Mouse (Mus musculus) neural tube, embryonic 12.5 days (tissue): ENCODE measurements around the gene Adig. TPM values are rescaled to one million over a fixed set of nuclear protein-coding genes. Genes with fewer than 3 reads are reported as not detected.

Source experiments
- ATAC-seq: fragments of 200-750 bp; cut with Nextera tagmentation; 2 replicates; pipeline ENCODE4 v1.8.0; 2017; ENCODE audit warnings: low read depth, mild to moderate bottlenecking, moderate TSS enrichment, moderate library complexity; ENCODE audit not compliant: low FRiP score
- H3K27ac ChIP-seq: fragments of 300-500 bp; sonication (generic); 2 replicates; pipeline ENCODE4 v1.5.1; 2016
- H3K27me3 ChIP-seq: fragments of 300-500 bp; sonication (generic); replicated peaks from 2 replicates; pipeline ENCODE4 v1.6.1; 2016; ENCODE audit warnings: mild to moderate bottlenecking
- H3K36me3 ChIP-seq: fragments of 300-500 bp; sonication (generic); 2 replicates; pipeline ENCODE4 v1.6.1; 2016; ENCODE audit warnings: mild to moderate bottlenecking
- H3K4me1 ChIP-seq: fragments of 300-500 bp; sonication (generic); 2 replicates; pipeline ENCODE4 v1.6.1; 2016
- H3K4me2 ChIP-seq: fragments of 300-500 bp; sonication (generic); replicated peaks from 2 replicates; pipeline ENCODE4 v1.6.1; 2016; ENCODE audit warnings: mild to moderate bottlenecking
- H3K4me3 ChIP-seq: fragments of 300-500 bp; sonication (generic); 2 replicates; pipeline ENCODE4 v1.5.1; 2016
- H3K9ac ChIP-seq: fragments of 300-500 bp; sonication (generic); 2 replicates; pipeline ENCODE4 v1.6.1; 2016; ENCODE audit warnings: mild to moderate bottlenecking
- H3K9me3 ChIP-seq: fragments of 300-500 bp; sonication (generic); 2 replicates; pipeline ENCODE4 v1.6.1; 2016; ENCODE audit warnings: mild to moderate bottlenecking
- WGBS: fragments of 180-500 bp; shearing (Covaris S2); methylation state at CpG from one replicate; pipeline ENCODE4 v1.1.7; 2016; 5-methylcytosine and 5-hydroxymethylcytosine counted together
- polyA plus RNA-seq: library from polyadenylated mRNA; unstranded; fragments of >200 nt; fragmentation: Nextera tagmentation; extraction: Ambion mirVana; gene quantifications from 2 replicates; pipeline ENCODE4 v1.2.1, GENCODE M21; 2016

Gene Adig
- polyA plus RNA-seq, 1 experiment from 2014 or later, result not detected

- peak; percentile 65 for ATAC-seq
- Histone ChIP-seq H3K36me3 (no peaks in the 10 kb centered on the region), H3K4me1 (0 out of 2 replicates have a peak, but pooled peaks cover 5% of the 10 kb centered on the region), H3K4me2 (peak overlapping the region; percentile 39), H3K27ac (no peak overlapping the region), H3K27me3 (peaks cover 20% of the 10 kb centered on the region), H3K9ac (peak overlapping the region; percentile 22; the same call in 1 of the 2 replicates), H3K9me3 (no peaks in the 10 kb centered on the region), H3K4me3 (no peak overlapping the region)
- WGBS, result 3% methylated on average over 17 of the region's 17 CpGs
Measured at GRCm38 (mm10) chr2:158546751-158547150, 44.3 kb downstream of the Adig start.

DNA sequence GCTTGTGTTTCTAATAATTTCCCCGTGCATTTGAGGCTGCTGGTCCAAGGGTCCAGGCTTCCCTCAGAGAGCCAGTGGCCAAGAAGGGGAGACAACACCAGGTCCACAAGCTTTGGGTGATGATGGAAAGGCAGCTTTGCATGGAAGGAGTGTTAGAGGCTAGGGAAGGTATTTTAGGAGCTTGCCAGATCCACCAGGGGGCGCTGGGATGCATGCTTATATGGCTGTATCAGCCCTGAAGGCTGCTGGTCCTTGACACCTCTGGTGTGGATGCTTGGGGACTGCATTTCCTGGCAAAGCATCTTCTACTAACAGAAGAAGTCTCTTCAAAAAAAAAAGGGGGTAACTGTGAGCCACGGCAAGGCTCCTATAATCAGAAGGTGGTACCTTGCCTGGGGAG lies 47.7 kb downstream of the Adig start:
- Histone ChIP-seq H3K27ac (no peak overlapping the region), H3K4me3 (no peak overlapping the region), H3K4me1 (peaks cover 17% of the 10 kb centered on the region), H3K36me3 (no peaks in the 10 kb centered on the region), H3K4me2 (no peak overlapping the region), H3K27me3 (peaks cover 42% of the 10 kb centered on the region), H3K9me3 (no peaks in the 10 kb centered on the region), H3K9ac (no peak overlapping the region)
- peak; percentile 64; the same call in 1 of the 2 replicates for ATAC-seq
- 6% methylated on average over 3 of the region's 3 CpGs for WGBS

DNA sequence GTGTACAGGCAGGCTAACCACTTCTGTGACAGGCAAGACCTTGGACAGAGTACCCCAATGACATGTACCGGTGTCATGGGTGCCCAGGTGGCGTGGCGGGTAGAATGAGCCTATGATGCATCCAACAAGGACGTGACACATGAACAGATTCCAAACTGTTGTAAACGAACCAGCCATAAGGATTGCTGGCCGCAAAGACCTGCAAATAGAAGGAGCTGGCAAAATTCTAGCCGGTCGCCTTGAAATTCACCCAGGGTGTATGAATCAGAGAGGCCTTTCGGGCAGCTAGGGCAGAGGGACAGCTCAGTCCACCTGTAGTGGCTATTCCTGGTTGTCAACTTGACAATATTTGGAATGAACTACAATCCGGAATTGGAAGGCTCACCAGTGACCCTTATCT lies 52.0 kb downstream of the Adig start:
- Histone ChIP-seq H3K4me1 (peaks cover 19% of the 10 kb centered on the region), H3K9ac (no peak overlapping the region), H3K4me3 (no peak overlapping the region), H3K9me3 (no peaks in the 10 kb centered on the region; the same call in 1 of the 2 replicates), H3K36me3 (no peaks in the 10 kb centered on the region), H3K27me3 (peaks cover 50% of the 10 kb centered on the region), H3K4me2 (no peak overlapping the region), H3K27ac (no peak overlapping the region)
- no peak for ATAC-seq
- WGBS, result 14% methylated on average over 10 of the region's 10 CpGs

GRCm38 (mm10) chr2:158555252-158555651 lies 52.8 kb downstream of the Adig start:
- peak overlapping the region; percentile 57; the same call in 1 of the 2 replicates for H3K4me2 ChIP-seq
- H3K4me3 ChIP-seq, result no peak overlapping the region
- H3K4me1 ChIP-seq, result peaks cover 24% of the 10 kb centered on the region
- 2% methylated on average over 7 of the region's 7 CpGs for WGBS
- H3K36me3 ChIP-seq, result no peaks in the 10 kb centered on the region
- H3K27me3 ChIP-seq, result peaks cover 46% of the 10 kb centered on the region
- no peak overlapping the region for H3K9ac ChIP-seq
- no peak for ATAC-seq
- no peak overlapping the region for H3K27ac ChIP-seq
- H3K9me3 ChIP-seq, result no peaks in the 10 kb centered on the region; the same call in 1 of the 2 replicates

GRCm38 (mm10) chr2:158555812-158556211 lies 53.4 kb downstream of the Adig start:
- Histone ChIP-seq H3K27ac (no peak overlapping the region), H3K4me2 (peak overlapping the region; percentile 57), H3K27me3 (peaks cover 41% of the 10 kb centered on the region), H3K4me1 (peaks cover 24% of the 10 kb centered on the region), H3K9ac (no peak overlapping the region), H3K4me3 (no peak overlapping the region), H3K36me3 (no peaks in the 10 kb centered on the region), H3K9me3 (no peaks in the 10 kb centered on the region; the same call in 1 of the 2 replicates)
- 1% methylated on average over 8 of the region's 8 CpGs for WGBS
- peak; percentile 15; the same call in 1 of the 2 replicates for ATAC-seq

- WGBS, result under 1% methylated on average over 20 of the region's 20 CpGs
- Histone ChIP-seq H3K36me3 (no peaks in the 10 kb centered on the region), H3K4me2 (peak overlapping the region; percentile 57), H3K9me3 (no peaks in the 10 kb centered on the region; the same call in 1 of the 2 replicates), H3K4me1 (peaks cover 28% of the 10 kb centered on the region), H3K4me3 (no peak overlapping the region), H3K9ac (no peak overlapping the region; the same call in 1 of the 2 replicates), H3K27me3 (peaks cover 38% of the 10 kb centered on the region), H3K27ac (no peak overlapping the region)
- ATAC-seq, result peak; percentile 55
Measured at GRCm38 (mm10) chr2:158556225-158556624, 53.8 kb downstream of the Adig start.

DNA sequence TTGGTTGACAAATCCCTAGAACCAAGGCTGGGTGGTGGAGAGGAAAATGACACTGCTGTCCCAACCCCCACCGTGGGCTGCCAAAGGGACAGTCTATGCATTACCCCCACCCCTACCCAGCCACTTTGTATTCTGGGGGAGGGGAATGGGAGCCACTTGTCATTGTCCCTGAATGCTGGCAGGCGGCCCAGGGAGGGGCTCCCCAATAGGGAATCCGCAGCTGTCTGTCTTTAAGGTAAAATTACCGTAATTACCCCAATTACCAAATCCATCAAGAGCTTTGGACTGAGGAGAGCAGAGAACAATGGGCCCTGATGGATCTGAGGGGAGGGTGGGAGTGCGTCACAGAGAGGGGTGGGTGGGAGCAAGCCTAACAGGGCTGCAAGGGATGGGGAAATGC lies 54.3 kb downstream of the Adig start:
- no peak overlapping the region for H3K4me3 ChIP-seq
- no peak overlapping the region for H3K27ac ChIP-seq
- peak overlapping the region; percentile 57 for H3K4me2 ChIP-seq
- no peak overlapping the region for H3K9ac ChIP-seq
- H3K4me1 ChIP-seq, result peaks cover 32% of the 10 kb centered on the region
- H3K9me3 ChIP-seq, result no peaks in the 10 kb centered on the region; the same call in 1 of the 2 replicates
- H3K36me3 ChIP-seq, result no peaks in the 10 kb centered on the region
- H3K27me3 ChIP-seq, result peaks cover 32% of the 10 kb centered on the region
- WGBS, result under 1% methylated on average over 5 of the region's 5 CpGs
- ATAC-seq, result peak; percentile 42

Other genes starting within 250 kb of the Adig start
- gene Bpi, start 244.5 kb upstream of the Adig start, polyA plus RNA-seq, result not detected in 2 replicates
- gene Lbp, start 196.1 kb upstream of the Adig start, polyA plus RNA-seq, result 2.5 and 2.6 TPM in 2 replicates
- 204 and 207 TPM in 2 replicates for gene Snhg11, start 127.0 kb upstream of the Adig start, polyA plus RNA-seq
- gene Ralgapb, start 92.8 kb upstream of the Adig start, polyA plus RNA-seq, result 21.2 and 25.2 TPM in 2 replicates
- gene Arhgap40, start 10.2 kb downstream of the Adig start, polyA plus RNA-seq, result 0.25 and 0.52 TPM in 2 replicates
- 3.5 and 4.4 TPM in 2 replicates for gene Slc32a1, start 108.2 kb downstream of the Adig start, polyA plus RNA-seq
- gene Actr5, start 122.3 kb downstream of the Adig start, polyA plus RNA-seq, result 20.3 and 20.5 TPM in 2 replicates
- gene Ppp1r16b, start 162.8 kb downstream of the Adig start, polyA plus RNA-seq, result 4.2 and 4.5 TPM in 2 replicates